Mouse (Mus musculus): Measurements from ENCODE around the gene Arsg. TPM values are rescaled to one million over a fixed set of nuclear protein-coding genes. Genes with fewer than 3 reads are reported as not detected.

Gene Arsg
- polyA plus RNA-seq, 1 experiment from 2014 or later: 3.2 TPM

- ATAC-seq (ENCODE audit: low FRiP score, low TSS enrichment) (no peak), DNase-seq (ENCODE audit: low spot score) (no peak)
- Histone ChIP-seq H3K36me3 (ENCODE audit: control insufficient read depth, insufficient read depth, low read length) (no peaks in the 10 kb centered on the region), H3K9ac (ENCODE audit: low read length) (no peak overlapping the region), H3K4me2 (replicated peaks; ENCODE audit: low read depth) (no peak overlapping the region), H3K4me1 (replicated peaks; ENCODE audit: control insufficient read depth, insufficient read depth) (no peaks in the 10 kb centered on the region), H3K4me3 (ENCODE audit: low read depth, low read length) (no peak overlapping the region), H3K27ac (replicated peaks) (no peak overlapping the region), H3K9me3 (ENCODE audit: control insufficient read depth, low read length) (no peaks in the 10 kb centered on the region), H3K27me3 (ENCODE audit: control insufficient read depth, insufficient read depth, low read length) (no peaks in the 10 kb centered on the region)
- TF ChIP-seq CTCF (IDR thresholded peaks at IDR 0.05; ENCODE audit: low read depth): no peak
- TF ChIP-seq EP300 (optimal IDR thresholded peaks at IDR 0.05): no peak
- WGBS: 95% methylated on average over 1 of the region's 1 CpGs
Observed at GRCm38 (mm10) chr11:109547652-109548051, 74.5 kb downstream of the Arsg start.

GRCm38 (mm10) chr11:109549599-109550290, 76.6 kb downstream of the Arsg start:
- no peaks in the 10 kb centered on the region for H3K4me1 ChIP-seq (replicated peaks; ENCODE audit: control insufficient read depth, insufficient read depth)
- H3K4me3 ChIP-seq (ENCODE audit: low read depth, low read length): no peak overlapping the region
- H3K36me3 ChIP-seq (ENCODE audit: control insufficient read depth, insufficient read depth, low read length): no peaks in the 10 kb centered on the region
- DNase-seq (ENCODE audit: low spot score): no peak
- H3K9me3 ChIP-seq (ENCODE audit: control insufficient read depth, low read length): no peaks in the 10 kb centered on the region
- H3K4me2 ChIP-seq (replicated peaks; ENCODE audit: low read depth): no peak overlapping the region
- no peak for ATAC-seq (ENCODE audit: low FRiP score, low TSS enrichment)
- 47% methylated on average over 5 of the region's 5 CpGs for WGBS
- no peak overlapping the region for H3K9ac ChIP-seq (ENCODE audit: low read length)
- H3K27me3 ChIP-seq (ENCODE audit: control insufficient read depth, insufficient read depth, low read length): no peaks in the 10 kb centered on the region
- no peak for TF ChIP-seq EP300 (optimal IDR thresholded peaks at IDR 0.05)
- no peak for TF ChIP-seq CTCF (IDR thresholded peaks at IDR 0.05; ENCODE audit: low read depth)
- H3K27ac ChIP-seq (replicated peaks): peak overlapping the region; percentile 40; the same call in 1 of the 2 replicates

- Histone ChIP-seq H3K9me3 (ENCODE audit: control insufficient read depth, low read length) (no peaks in the 10 kb centered on the region), H3K27me3 (ENCODE audit: control insufficient read depth, insufficient read depth, low read length) (no peaks in the 10 kb centered on the region), H3K4me1 (replicated peaks; ENCODE audit: control insufficient read depth, insufficient read depth) (no peaks in the 10 kb centered on the region), H3K4me2 (replicated peaks; ENCODE audit: low read depth) (no peak overlapping the region), H3K36me3 (ENCODE audit: control insufficient read depth, insufficient read depth, low read length) (no peaks in the 10 kb centered on the region), H3K27ac (replicated peaks) (peak overlapping the region; percentile 80), H3K4me3 (ENCODE audit: low read depth, low read length) (no peak overlapping the region), H3K9ac (ENCODE audit: low read length) (no peak overlapping the region)
- WGBS: 53% methylated on average over 4 of the region's 4 CpGs
- ATAC-seq (ENCODE audit: low FRiP score, low TSS enrichment) (no peak), DNase-seq (ENCODE audit: low spot score) (no peak)
- TF ChIP-seq EP300 (optimal IDR thresholded peaks at IDR 0.05): no peak
- TF ChIP-seq CTCF (IDR thresholded peaks at IDR 0.05; ENCODE audit: low read depth): no peak
Observed at GRCm38 (mm10) chr11:109553921-109554320, 80.7 kb downstream of the Arsg start.

- H3K4me2 ChIP-seq (replicated peaks; ENCODE audit: low read depth): no peak overlapping the region
- peak overlapping the region; percentile 80 for H3K27ac ChIP-seq (replicated peaks)
- no peaks in the 10 kb centered on the region for H3K9me3 ChIP-seq (ENCODE audit: control insufficient read depth, low read length)
- H3K4me1 ChIP-seq (replicated peaks; ENCODE audit: control insufficient read depth, insufficient read depth): no peaks in the 10 kb centered on the region
- ATAC-seq (ENCODE audit: low FRiP score, low TSS enrichment) (peak; percentile 91), DNase-seq (ENCODE audit: low spot score) (peak; percentile 86)
- TF ChIP-seq EP300 (optimal IDR thresholded peaks at IDR 0.05) (no peak), CTCF (IDR thresholded peaks at IDR 0.05; ENCODE audit: low read depth) (0 out of 2 replicates have a peak, but pooled peaks have one; percentile 25)
- WGBS: 20% methylated on average over 3 of the region's 3 CpGs
- H3K4me3 ChIP-seq (ENCODE audit: low read depth, low read length): no peak overlapping the region
- no peaks in the 10 kb centered on the region for H3K36me3 ChIP-seq (ENCODE audit: control insufficient read depth, insufficient read depth, low read length)
- H3K9ac ChIP-seq (ENCODE audit: low read length): no peak overlapping the region
- no peaks in the 10 kb centered on the region for H3K27me3 ChIP-seq (ENCODE audit: control insufficient read depth, insufficient read depth, low read length)
Observed at GRCm38 (mm10) chr11:109554443-109554842, 81.3 kb downstream of the Arsg start.

- H3K9me3 ChIP-seq (ENCODE audit: control insufficient read depth, low read length): no peaks in the 10 kb centered on the region
- H3K9ac ChIP-seq (ENCODE audit: low read length): peak overlapping the region; percentile 27; the same call in 1 of the 2 replicates
- 76% methylated on average over 6 of the region's 6 CpGs for WGBS
- H3K4me3 ChIP-seq (ENCODE audit: low read depth, low read length): no peak overlapping the region
- H3K4me2 ChIP-seq (replicated peaks; ENCODE audit: low read depth): no peak overlapping the region
- peak overlapping the region; percentile 45; the same call in 1 of the 2 replicates for H3K27ac ChIP-seq (replicated peaks)
- DNase-seq (ENCODE audit: low spot score) (peak; percentile 85), ATAC-seq (ENCODE audit: low FRiP score, low TSS enrichment) (peak; percentile 92)
- TF ChIP-seq CTCF (IDR thresholded peaks at IDR 0.05; ENCODE audit: low read depth) (no peak), EP300 (optimal IDR thresholded peaks at IDR 0.05) (no peak)
- H3K27me3 ChIP-seq (ENCODE audit: control insufficient read depth, insufficient read depth, low read length): no peaks in the 10 kb centered on the region
- H3K4me1 ChIP-seq (replicated peaks; ENCODE audit: control insufficient read depth, insufficient read depth): no peaks in the 10 kb centered on the region
- no peaks in the 10 kb centered on the region for H3K36me3 ChIP-seq (ENCODE audit: control insufficient read depth, insufficient read depth, low read length)
Observed at GRCm38 (mm10) chr11:109556130-109556529, 83.0 kb downstream of the Arsg start.

GRCm38 (mm10) chr11:109557419-109557818, 84.2 kb downstream of the Arsg start:
- Histone ChIP-seq H3K27me3 (ENCODE audit: control insufficient read depth, insufficient read depth, low read length) (no peaks in the 10 kb centered on the region), H3K4me1 (replicated peaks; ENCODE audit: control insufficient read depth, insufficient read depth) (no peaks in the 10 kb centered on the region), H3K36me3 (ENCODE audit: control insufficient read depth, insufficient read depth, low read length) (no peaks in the 10 kb centered on the region), H3K27ac (replicated peaks) (no peak overlapping the region), H3K9ac (ENCODE audit: low read length) (no peak overlapping the region), H3K4me2 (replicated peaks; ENCODE audit: low read depth) (no peak overlapping the region), H3K4me3 (ENCODE audit: low read depth, low read length) (no peak overlapping the region), H3K9me3 (ENCODE audit: control insufficient read depth, low read length) (no peaks in the 10 kb centered on the region)
- ATAC-seq (ENCODE audit: low FRiP score, low TSS enrichment) (no peak), DNase-seq (ENCODE audit: low spot score) (no peak)
- no peak for TF ChIP-seq CTCF (IDR thresholded peaks at IDR 0.05; ENCODE audit: low read depth)
- no peak for TF ChIP-seq EP300 (optimal IDR thresholded peaks at IDR 0.05)
- WGBS: 59% methylated on average over 11 of the region's 11 CpGs
